Mouse (Mus musculus) intestine, embryonic 15.5 days (tissue): Measurements from ENCODE around the gene Setd1b. TPM values are rescaled to one million over a fixed set of nuclear protein-coding genes. Genes with fewer than 3 reads are reported as not detected.

Experiments used
- ATAC-seq: fragments of 200-750 bp; cut with Nextera tagmentation; 2 replicates; pipeline ENCODE4 v1.8.0; 2017; ENCODE audit warnings: moderate TSS enrichment, moderate library complexity
- H3K27ac ChIP-seq: fragments of 300-500 bp; sonication (generic); 2 replicates; pipeline ENCODE4 v1.5.1; 2015; ENCODE audit warnings: mild to moderate bottlenecking, inconsistent platforms
- H3K27me3 ChIP-seq: fragments of 300-500 bp; sonication (generic); replicated peaks from 2 replicates; pipeline ENCODE4 v1.6.1; 2015; ENCODE audit warnings: inconsistent platforms
- H3K36me3 ChIP-seq: fragments of 300-500 bp; sonication (generic); 2 replicates; pipeline ENCODE4 v1.6.1; 2015; ENCODE audit warnings: inconsistent platforms
- H3K4me1 ChIP-seq: fragments of 300-500 bp; sonication (generic); replicated peaks from 2 replicates; pipeline ENCODE4 v1.6.1; 2015; ENCODE audit warnings: inconsistent platforms
- H3K4me2 ChIP-seq: fragments of 300-500 bp; sonication (generic); replicated peaks from 2 replicates; pipeline ENCODE4 v1.6.1; 2015; ENCODE audit warnings: mild to moderate bottlenecking, inconsistent platforms
- H3K4me3 ChIP-seq: fragments of 300-500 bp; sonication (generic); replicated peaks from 2 replicates; pipeline ENCODE4 v1.5.1; 2015; ENCODE audit warnings: inconsistent platforms
- H3K9ac ChIP-seq: fragments of 300-500 bp; sonication (generic); 2 replicates; pipeline ENCODE4 v1.6.1; 2015; ENCODE audit warnings: inconsistent platforms
- H3K9me3 ChIP-seq: fragments of 300-500 bp; sonication (generic); 2 replicates; pipeline ENCODE4 v1.6.1; 2016; ENCODE audit warnings: inconsistent platforms
- WGBS: fragments of 180-500 bp; shearing (Covaris S2); methylation state at CpG from one replicate; pipeline ENCODE4 v1.1.7; 2015; 5-methylcytosine and 5-hydroxymethylcytosine counted together
- polyA plus RNA-seq: library from polyadenylated mRNA; unstranded; fragments of >200 nt; fragmentation: Nextera tagmentation; extraction: Ambion mirVana; gene quantifications from 2 replicates; pipeline ENCODE4 v1.2.1, GENCODE M21; 2015

Gene Setd1b
- polyA plus RNA-seq, 1 experiment from 2014 or later: 7.6 TPM

DNA sequence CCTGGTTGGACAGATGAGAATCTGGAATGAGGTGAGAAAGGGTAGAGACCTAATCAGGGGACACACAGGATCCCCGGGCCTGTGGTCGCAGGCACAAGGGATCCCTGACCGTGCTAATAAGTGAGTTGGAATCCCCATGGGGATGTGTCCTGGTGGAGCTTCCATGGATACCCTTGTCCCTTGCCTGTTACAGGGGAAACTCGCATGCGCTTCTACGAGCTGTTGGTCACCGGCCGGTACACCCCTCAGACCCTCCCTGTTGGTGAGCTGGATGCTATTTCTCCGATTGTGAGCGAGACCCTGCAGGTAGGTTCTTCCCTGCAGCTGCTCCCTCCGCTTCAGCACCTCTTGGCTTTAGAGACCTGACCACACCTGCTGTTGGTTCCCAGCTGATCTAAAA is 4.4 kb downstream of the Setd1b start:
- Histone ChIP-seq H3K4me2 (no peak overlapping the region), H3K27ac (no peak overlapping the region), H3K9me3 (no peaks in the 10 kb centered on the region), H3K4me3 (no peak overlapping the region), H3K4me1 (peaks cover 51% of the 10 kb centered on the region), H3K36me3 (peaks cover 23% of the 10 kb centered on the region), H3K9ac (no peak overlapping the region), H3K27me3 (no peaks in the 10 kb centered on the region)
- no peak for ATAC-seq
- WGBS: 87% methylated on average over 11 of the region's 11 CpGs

DNA sequence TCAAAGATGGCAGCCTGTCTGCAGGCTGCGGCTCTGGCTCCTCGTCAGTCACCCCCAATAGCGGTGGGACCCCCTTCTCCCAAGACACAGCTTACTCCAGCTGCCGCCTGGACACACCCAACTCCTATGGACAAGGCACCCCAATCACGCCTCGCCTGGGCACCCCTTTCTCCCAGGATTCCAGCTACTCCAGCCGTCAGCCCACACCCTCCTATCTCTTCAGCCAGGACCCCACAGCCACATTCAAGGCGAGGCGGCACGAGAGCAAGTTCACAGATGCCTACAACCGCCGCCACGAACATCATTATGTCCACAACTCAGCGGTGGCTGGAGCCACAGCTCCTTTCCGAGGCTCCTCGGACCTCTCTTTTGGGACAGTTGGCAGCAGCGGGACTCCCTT is 5.6 kb downstream of the Setd1b start:
- Histone ChIP-seq H3K4me3 (no peak overlapping the region), H3K4me1 (peaks cover 51% of the 10 kb centered on the region), H3K27me3 (no peaks in the 10 kb centered on the region), H3K9me3 (no peaks in the 10 kb centered on the region), H3K4me2 (no peak overlapping the region), H3K9ac (no peak overlapping the region; the same call in 1 of the 2 replicates), H3K36me3 (peaks cover 33% of the 10 kb centered on the region), H3K27ac (no peak overlapping the region)
- WGBS: 82% methylated on average over 17 of the region's 17 CpGs
- ATAC-seq: no peak

DNA sequence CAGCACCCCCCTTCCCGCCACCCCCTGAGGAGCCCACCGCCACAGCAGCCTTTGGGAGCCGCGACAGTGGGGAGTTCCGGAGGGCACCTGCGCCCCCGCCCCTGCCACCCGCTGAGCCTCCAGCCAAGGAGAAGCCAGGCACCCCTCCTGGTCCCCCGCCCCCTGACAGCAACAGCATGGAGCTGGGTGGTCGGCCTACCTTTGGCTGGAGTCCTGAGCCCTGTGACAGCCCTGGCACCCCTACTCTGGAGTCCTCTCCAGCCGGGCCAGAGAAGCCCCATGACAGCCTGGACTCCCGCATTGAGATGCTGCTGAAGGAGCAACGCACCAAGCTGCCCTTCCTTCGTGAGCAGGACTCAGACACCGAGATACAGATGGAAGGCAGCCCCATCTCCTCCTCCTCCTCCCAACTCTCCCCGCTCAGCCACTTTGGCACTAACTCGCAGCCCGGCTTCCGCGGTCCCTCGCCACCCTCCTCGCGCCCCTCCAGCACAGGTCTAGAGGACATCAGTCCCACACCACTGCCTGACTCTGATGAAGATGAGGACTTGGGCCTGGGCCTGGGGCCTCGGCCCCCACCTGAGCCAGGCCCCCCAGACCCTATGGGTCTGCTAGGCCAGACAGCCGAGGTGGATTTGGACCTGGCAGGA is 6.2 kb downstream of the Setd1b start:
- no peak overlapping the region for H3K9ac ChIP-seq
- no peak overlapping the region for H3K4me3 ChIP-seq
- H3K9me3 ChIP-seq: no peaks in the 10 kb centered on the region
- no peaks in the 10 kb centered on the region for H3K27me3 ChIP-seq
- H3K4me1 ChIP-seq: peaks cover 51% of the 10 kb centered on the region
- no peak overlapping the region for H3K4me2 ChIP-seq
- no peak for ATAC-seq
- peaks cover 39% of the 10 kb centered on the region for H3K36me3 ChIP-seq
- H3K27ac ChIP-seq: 0 out of 2 replicates have a peak overlapping the region, but pooled peaks have one; percentile 9
- 86% methylated on average over 25 of the region's 25 CpGs for WGBS

DNA sequence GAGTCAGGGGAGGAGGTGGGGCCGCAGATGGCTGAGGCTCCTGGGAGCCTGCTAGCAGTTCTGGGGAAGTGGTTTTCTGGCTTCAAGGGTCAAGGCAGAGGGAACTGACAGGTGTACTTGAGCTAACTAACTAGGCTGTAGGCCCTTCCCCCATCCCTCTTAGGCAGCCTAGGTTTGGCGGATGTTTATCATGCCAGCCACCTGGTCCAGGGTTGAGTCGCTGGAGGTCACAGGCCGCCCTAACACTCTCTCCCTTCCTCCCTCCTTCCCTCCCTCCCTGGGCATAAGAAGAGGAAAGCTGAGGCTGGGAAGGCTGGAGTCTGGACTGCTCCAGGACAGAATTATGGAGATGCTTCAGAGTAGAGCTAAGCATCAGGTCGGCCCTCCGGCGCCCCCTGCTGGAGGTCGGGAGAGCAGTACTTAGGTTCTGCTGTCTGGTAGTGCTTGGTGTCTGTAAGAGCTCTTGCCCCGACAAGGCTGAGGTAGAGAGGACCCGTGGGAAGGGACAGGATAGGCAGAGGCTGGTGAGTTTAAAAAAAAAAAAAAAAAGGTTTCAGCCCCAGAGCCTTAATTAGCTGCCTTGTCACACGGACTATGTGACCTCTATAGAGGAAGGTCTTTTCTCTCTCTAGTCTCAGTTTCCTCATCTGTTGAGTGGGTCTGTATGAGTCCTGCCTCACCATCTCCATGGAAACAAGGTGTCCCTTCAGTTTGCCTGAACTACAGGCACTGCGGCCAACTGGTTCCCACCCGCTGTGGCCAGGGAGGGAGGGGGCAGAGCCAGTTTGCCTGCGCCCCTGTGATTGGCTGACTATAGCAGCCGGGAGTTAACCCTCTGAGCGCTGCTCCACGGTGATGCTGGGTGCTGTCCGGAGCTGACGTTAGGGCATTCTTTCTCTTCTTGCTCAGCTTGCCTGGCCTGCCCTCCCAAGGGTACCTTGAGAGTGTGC is 7.7 kb downstream of the Setd1b start:
- peaks cover 43% of the 10 kb centered on the region for H3K4me1 ChIP-seq
- H3K9ac ChIP-seq: 0 out of 2 replicates have a peak overlapping the region, but pooled peaks have one; percentile 28
- no peaks in the 10 kb centered on the region for H3K27me3 ChIP-seq
- no peaks in the 10 kb centered on the region for H3K9me3 ChIP-seq
- peak; percentile 90 for ATAC-seq
- peak overlapping the region; percentile 20; the same call in 1 of the 2 replicates for H3K27ac ChIP-seq
- H3K4me2 ChIP-seq: peak overlapping the region; percentile 63
- peaks cover 48% of the 10 kb centered on the region for H3K36me3 ChIP-seq
- peak overlapping the region; percentile 33 for H3K4me3 ChIP-seq
- 6% methylated on average over 19 of the region's 19 CpGs for WGBS

DNA sequence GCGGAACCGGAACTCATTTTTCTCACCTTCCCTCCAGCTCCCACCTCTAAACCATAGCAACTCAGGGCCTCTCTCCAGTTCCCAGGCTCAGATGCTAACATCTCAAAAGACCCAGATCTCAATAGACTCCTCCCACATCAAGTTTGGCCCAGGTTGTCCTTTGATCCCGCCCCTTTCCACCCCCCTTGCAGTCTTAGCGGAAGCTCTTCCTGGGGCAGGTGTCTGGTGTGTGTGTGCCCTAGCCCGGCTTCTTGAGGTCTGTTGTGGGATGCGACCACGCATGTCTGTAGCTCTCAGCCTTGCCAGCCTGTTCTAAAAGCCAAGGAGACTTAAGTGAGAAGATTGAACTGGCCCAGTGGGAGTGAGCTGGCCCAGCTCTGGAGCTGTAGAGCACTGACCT is 8.6 kb downstream of the Setd1b start:
- no peaks in the 10 kb centered on the region for H3K9me3 ChIP-seq
- H3K4me1 ChIP-seq: peaks cover 34% of the 10 kb centered on the region
- WGBS: 30% methylated on average over 7 of the region's 7 CpGs
- H3K36me3 ChIP-seq: peaks cover 50% of the 10 kb centered on the region
- peak overlapping the region; percentile 33 for H3K4me3 ChIP-seq
- H3K9ac ChIP-seq: 0 out of 2 replicates have a peak overlapping the region, but pooled peaks have one; percentile 28
- ATAC-seq: no peak
- H3K27ac ChIP-seq: peak overlapping the region; percentile 24; the same call in 1 of the 2 replicates
- no peaks in the 10 kb centered on the region for H3K27me3 ChIP-seq
- peak overlapping the region; percentile 63 for H3K4me2 ChIP-seq

DNA sequence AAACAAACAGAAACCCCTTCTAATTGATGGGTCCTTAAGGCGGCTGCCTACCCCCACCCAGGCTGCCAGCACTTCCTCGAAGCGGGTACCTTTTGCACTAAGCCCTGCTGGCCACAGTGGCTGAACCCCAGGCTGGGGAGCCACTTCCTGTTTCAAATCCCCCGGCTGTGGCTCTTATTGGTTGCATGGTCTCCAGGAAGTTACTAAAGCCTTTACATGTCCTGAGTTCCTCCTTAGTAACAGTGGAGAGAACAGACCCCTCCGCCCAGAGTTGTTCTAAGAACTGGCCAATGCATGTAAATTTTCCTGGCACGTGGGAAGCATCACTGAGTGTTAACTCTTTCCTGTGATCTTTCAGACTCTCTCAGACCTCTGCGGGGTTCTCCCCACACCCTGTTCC is 9.1 kb downstream of the Setd1b start:
- Histone ChIP-seq H3K36me3 (peaks cover 52% of the 10 kb centered on the region), H3K4me3 (peak overlapping the region; percentile 33), H3K4me2 (peak overlapping the region; percentile 63), H3K4me1 (peaks cover 31% of the 10 kb centered on the region), H3K9ac (no peak overlapping the region), H3K27ac (peak overlapping the region; percentile 24; the same call in 1 of the 2 replicates), H3K27me3 (no peaks in the 10 kb centered on the region), H3K9me3 (no peaks in the 10 kb centered on the region)
- ATAC-seq: no peak
- 21% methylated on average over 7 of the region's 7 CpGs for WGBS

DNA sequence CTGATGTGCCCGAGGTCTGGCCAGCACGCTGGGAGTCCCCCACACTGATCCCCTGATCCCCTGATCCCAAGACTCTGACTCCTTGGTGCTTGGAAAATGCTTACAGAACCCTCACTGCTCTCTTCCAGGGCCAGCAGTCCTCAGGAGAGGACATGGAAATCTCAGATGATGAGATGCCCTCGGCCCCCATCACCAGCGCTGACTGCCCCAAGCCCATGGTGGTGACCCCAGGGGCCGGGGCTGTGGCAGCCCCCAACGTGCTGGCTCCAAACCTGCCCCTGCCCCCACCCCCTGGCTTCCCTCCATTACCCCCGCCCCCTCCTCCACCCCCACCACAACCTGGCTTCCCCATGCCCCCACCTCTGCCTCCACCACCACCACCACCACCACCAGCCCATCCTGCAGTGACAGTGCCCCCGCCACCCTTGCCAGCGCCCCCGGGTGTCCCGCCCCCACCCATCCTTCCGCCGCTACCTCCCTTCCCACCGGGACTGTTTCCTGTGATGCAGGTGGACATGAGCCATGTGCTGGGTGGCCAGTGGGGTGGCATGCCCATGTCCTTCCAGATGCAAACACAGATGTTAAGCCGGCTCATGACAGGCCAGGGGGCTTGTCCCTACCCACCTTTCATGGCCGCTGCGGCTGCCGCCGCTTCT is 9.8 kb downstream of the Setd1b start:
- Histone ChIP-seq H3K4me2 (no peak overlapping the region), H3K4me3 (no peak overlapping the region), H3K9me3 (no peaks in the 10 kb centered on the region), H3K9ac (no peak overlapping the region), H3K36me3 (peaks cover 53% of the 10 kb centered on the region), H3K27ac (no peak overlapping the region), H3K4me1 (peaks cover 31% of the 10 kb centered on the region), H3K27me3 (no peaks in the 10 kb centered on the region)
- no peak for ATAC-seq
- WGBS: 93% methylated on average over 19 of the region's 19 CpGs

DNA sequence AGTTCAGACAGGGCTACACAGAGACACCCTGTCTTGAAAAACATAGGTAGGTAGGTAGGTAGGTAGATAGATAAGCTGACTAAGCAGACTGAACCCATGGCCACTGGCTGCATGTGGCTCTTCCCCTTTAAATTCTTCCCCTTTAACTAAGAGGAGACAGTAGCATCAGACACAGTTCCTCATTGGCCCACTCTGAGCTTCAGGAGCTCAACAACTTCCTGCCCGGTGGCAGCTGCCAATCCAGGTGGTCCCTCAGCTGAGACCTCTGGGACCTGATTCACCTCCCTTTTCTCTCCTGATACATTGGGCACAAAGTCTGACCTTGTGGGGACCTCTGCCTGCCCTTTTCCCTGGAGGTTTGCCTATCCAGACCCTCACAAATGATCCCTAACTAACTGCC is 10.9 kb downstream of the Setd1b start:
- Histone ChIP-seq H3K4me2 (no peak overlapping the region), H3K4me1 (peaks cover 31% of the 10 kb centered on the region), H3K9ac (no peak overlapping the region), H3K9me3 (no peaks in the 10 kb centered on the region), H3K27ac (no peak overlapping the region), H3K36me3 (peaks cover 54% of the 10 kb centered on the region), H3K27me3 (no peaks in the 10 kb centered on the region), H3K4me3 (no peak overlapping the region)
- 81% methylated on average over 1 of the region's 1 CpGs for WGBS
- ATAC-seq: no peak

DNA sequence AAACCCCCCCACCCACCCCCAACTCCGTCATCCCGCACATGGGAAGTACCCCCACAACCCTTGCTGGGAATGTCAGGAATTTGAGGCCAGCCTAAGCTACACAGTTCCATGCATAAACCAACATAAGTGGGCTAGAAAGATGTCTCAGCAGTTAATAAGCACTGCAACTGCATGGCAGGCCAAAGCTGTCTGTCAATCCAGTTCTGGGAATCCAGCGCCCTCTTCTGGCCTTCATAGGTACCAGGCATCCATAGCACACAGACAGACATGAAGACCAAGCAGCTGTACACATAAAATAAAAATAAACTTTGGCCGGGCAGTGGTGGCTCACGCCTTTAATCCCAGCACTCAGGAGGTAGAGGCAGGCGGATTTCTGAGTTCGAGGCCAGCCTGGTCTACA is 13.4 kb downstream of the Setd1b start:
- no peak overlapping the region for H3K9ac ChIP-seq
- WGBS: 51% methylated on average over 7 of the region's 7 CpGs
- H3K4me2 ChIP-seq: no peak overlapping the region
- peaks cover 67% of the 10 kb centered on the region for H3K36me3 ChIP-seq
- no peaks in the 10 kb centered on the region for H3K9me3 ChIP-seq
- no peak overlapping the region for H3K4me3 ChIP-seq
- peaks cover 7% of the 10 kb centered on the region for H3K4me1 ChIP-seq
- ATAC-seq: no peak
- no peaks in the 10 kb centered on the region for H3K27me3 ChIP-seq
- H3K27ac ChIP-seq: no peak overlapping the region

DNA sequence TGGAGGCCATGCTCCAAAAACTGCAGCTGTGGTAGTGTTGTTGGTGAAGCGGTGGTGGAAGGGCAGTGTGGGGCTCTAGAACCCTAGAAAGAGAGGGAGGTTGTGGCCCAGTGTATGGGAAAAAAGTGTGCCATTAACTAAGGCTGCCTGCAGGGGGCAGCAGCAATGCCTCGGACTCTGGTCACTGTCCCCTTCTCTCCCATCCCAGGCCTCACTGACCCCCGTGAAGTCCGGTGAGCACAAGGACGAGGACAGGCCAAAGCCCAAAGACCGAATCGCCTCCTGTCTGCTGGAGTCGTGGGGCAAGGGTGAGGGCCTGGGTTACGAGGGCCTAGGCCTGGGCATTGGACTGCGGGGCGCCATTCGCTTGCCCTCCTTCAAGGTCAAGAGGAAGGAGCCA is 14.8 kb downstream of the Setd1b start:
- Histone ChIP-seq H3K4me1 (no peaks in the 10 kb centered on the region), H3K27me3 (no peaks in the 10 kb centered on the region), H3K4me3 (no peak overlapping the region), H3K9ac (no peak overlapping the region), H3K36me3 (peaks cover 75% of the 10 kb centered on the region), H3K9me3 (no peaks in the 10 kb centered on the region), H3K27ac (no peak overlapping the region), H3K4me2 (no peak overlapping the region)
- ATAC-seq: no peak
- 92% methylated on average over 12 of the region's 12 CpGs for WGBS

DNA sequence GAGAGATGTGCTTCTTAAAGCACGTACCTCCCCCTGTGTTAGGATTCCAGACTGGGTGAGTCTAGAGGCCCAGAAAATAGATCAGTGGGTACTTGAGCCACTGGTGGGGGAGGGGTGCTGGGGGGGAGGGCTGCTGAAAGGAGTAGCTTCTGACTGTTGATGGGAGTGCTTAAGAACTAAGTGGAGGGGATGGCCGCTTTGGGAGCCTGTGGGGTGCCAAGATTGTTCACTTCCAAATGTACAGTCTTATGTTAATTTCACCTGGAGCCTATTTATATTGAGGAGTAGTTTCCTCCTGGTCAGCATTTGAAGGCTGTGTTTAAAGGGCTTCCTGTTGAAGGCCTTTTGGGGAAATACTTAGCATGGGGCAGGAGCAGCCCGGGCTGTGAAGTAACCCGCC is 16.0 kb downstream of the Setd1b start:
- peaks cover 71% of the 10 kb centered on the region for H3K36me3 ChIP-seq
- H3K9ac ChIP-seq: no peak overlapping the region
- 79% methylated on average over 4 of the region's 4 CpGs for WGBS

DNA sequence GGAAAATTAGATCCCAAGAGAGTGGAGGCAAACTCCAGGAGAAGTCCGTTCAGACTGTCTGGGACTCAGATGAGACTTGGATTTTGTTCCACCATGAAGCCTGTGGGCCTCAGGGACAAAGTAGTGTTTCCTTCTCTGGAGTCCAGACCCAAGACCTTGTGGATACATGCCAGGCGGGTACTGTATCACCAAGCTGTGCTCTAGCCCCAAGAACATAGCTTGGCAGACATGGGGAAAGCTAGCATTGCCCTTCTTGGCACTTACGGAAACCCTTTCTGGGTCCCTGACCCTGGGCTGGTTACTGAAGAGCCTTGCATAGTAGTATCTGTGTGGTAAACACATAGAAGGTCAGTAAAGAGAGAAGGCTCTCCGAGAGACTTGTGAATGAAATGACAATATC is 17.5 kb downstream of the Setd1b start:
- no peaks in the 10 kb centered on the region for H3K9me3 ChIP-seq
- no peak overlapping the region for H3K27ac ChIP-seq
- no peak overlapping the region for H3K9ac ChIP-seq
- H3K27me3 ChIP-seq: no peaks in the 10 kb centered on the region
- no peak overlapping the region for H3K4me2 ChIP-seq
- H3K4me3 ChIP-seq: no peak overlapping the region
- no peak for ATAC-seq
- no peaks in the 10 kb centered on the region for H3K4me1 ChIP-seq
- 94% methylated on average over 4 of the region's 4 CpGs for WGBS
- peaks cover 78% of the 10 kb centered on the region for H3K36me3 ChIP-seq

More for the DNA sequence above, 16.0 kb downstream of the Setd1b start:
- Histone ChIP-seq H3K4me2 (no peak overlapping the region), H3K9me3 (no peaks in the 10 kb centered on the region), H3K4me1 (no peaks in the 10 kb centered on the region), H3K27ac (no peak overlapping the region), H3K4me3 (no peak overlapping the region), H3K27me3 (no peaks in the 10 kb centered on the region)
- no peak for ATAC-seq
